ENCODE assay signal across 20 mouse cellular contexts in genomic region chr4:118523976-118524375, GRCm38 (mm10). TPM values are rescaled to one million over a fixed set of nuclear protein-coding genes. Genes with fewer than 3 reads are reported as not detected.
"Had no signal": no experiment of that assay in that cellular context is flagged by ENCODE, and none has a peak within 500 bp of the region (broad histone marks: within the 10 kb centered on the region; RNA-seq: fewer than 3 reads in every experiment).

No protein-coding gene starts in this region.

- H3K4me2 ChIP-seq: liver, embryonic 11.5 days; liver, embryonic 15.5 days; midbrain, embryonic 13.5 days; neural tube, embryonic 15.5 days had no signal

- H3K9ac ChIP-seq: liver, embryonic 15.5 days; midbrain, embryonic 13.5 days; neural tube, embryonic 15.5 days had no signal

- H3K4me3 ChIP-seq: limb, embryonic 10.5 days; liver, embryonic 15.5 days; midbrain, embryonic 13.5 days; myocyte; neural tube, embryonic 15.5 days had no signal

- H3K4me1 ChIP-seq: midbrain, embryonic 13.5 days; neural tube, embryonic 15.5 days had no signal

- ATAC-seq: lung, postnatal 0 days; midbrain, embryonic 13.5 days had no signal

- DNase-seq: kidney, postnatal 14 days; layer of hippocampus, adult 9-11 months; lung, adult 2 months; lung, postnatal 36 days; right cerebral cortex, adult 18-20 months; right cerebral cortex, postnatal 4 days; spleen, adult 18-20 months; thymus, adult 18-20 months; thymus, postnatal 14 days had no signal

- H3K9me3 ChIP-seq: limb, embryonic 10.5 days; liver, embryonic 15.5 days; midbrain, embryonic 13.5 days; neural tube, embryonic 15.5 days had no signal

- H3K27me3 ChIP-seq: liver, embryonic 15.5 days; midbrain, embryonic 13.5 days; neural tube, embryonic 15.5 days had no signal

- H3K36me3 ChIP-seq: limb, embryonic 10.5 days; liver, embryonic 15.5 days; midbrain, embryonic 13.5 days; neural tube, embryonic 15.5 days had no signal

- H3K27ac ChIP-seq: limb, embryonic 10.5 days; liver, embryonic 15.5 days; midbrain, embryonic 13.5 days; neural tube, embryonic 15.5 days had no signal

RNA-seq across cellular contexts. Expression of gene 2610528J11Rik, which starts 2.8 kb away (rescaled TPM):
- total RNA-seq: layer of hippocampus, adult 18-20 months; left cerebral cortex, postnatal 10 days; megakaryocyte progenitor cell, adult 5-6 weeks had no signal
- polyA plus RNA-seq: myocyte; neural tube, embryonic 15.5 days had no signal

RNA-seq across cellular contexts. Expression of gene Tmem125, which starts 19.9 kb away (rescaled TPM):
- polyA plus RNA-seq: midbrain, embryonic 13.5 days; myocyte; neural tube, embryonic 11.5 days had no signal

RNA-seq across cellular contexts. Expression of gene Tie1, which starts 34.1 kb away (rescaled TPM):
- polyA plus RNA-seq: myocyte had no signal
